Mouse (Mus musculus): ENCODE results near the gene Plekhm3. TPM values are rescaled to one million over a fixed set of nuclear protein-coding genes. Genes with fewer than 3 reads are reported as not detected.

Gene Plekhm3
- polyA plus RNA-seq, 1 experiment from 2014 or later, result 10.9 TPM

DNA sequence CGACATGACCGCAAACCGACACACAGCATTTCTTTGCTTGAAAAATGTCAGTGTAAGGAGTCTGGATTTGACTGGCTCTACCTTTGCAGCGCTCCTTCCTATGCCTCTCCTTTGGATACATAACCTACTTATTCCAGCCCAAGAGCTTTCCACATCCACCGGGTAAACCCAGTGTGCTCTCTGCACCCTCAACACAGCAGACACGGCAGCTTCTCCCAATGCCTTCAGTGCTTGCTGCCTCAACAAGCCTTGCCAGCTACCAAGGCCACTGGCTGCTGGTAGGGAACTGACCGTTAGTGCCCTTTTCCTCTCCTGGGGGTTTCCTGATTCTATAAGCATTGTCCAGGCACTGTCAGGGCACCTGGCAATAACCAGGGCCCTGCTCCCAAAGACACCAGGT lies 62.8 kb downstream of the Plekhm3 start:
- ATAC-seq (replicated peaks), result no peak
- WGBS, result 92% methylated on average over 7 of the region's 7 CpGs
- Histone ChIP-seq H3K27ac (replicated peaks) (no peak overlapping the region), H3K4me1 (no peaks in the 10 kb centered on the region), H3K9me3 (no peaks in the 10 kb centered on the region), H3K4me3 (no peak overlapping the region), H3K4me2 (replicated peaks) (no peak overlapping the region), H3K9ac (replicated peaks) (no peak overlapping the region), H3K27me3 (no peaks in the 10 kb centered on the region), H3K36me3 (no peaks in the 10 kb centered on the region)

DNA sequence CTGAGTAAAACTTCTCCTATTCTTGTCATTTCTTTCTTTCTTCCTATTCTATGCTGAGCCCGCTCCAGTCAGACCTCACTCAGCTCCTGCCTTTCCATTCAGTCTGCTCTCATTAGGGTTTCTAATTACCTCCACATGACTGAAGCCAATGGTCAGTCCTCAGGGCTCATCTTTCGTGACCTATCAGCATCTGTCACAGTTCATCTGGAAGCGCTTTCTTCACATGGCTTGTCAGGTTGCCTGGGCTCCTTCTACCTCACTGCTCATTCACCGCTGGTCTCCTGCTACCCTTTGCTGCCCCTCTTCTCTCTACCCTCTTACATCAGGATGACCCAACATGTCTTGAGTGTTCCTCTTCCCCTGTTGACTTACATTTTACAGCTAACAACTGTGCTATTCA lies 65.3 kb downstream of the Plekhm3 start:
- Histone ChIP-seq H3K4me1 (no peaks in the 10 kb centered on the region), H3K9me3 (no peaks in the 10 kb centered on the region), H3K4me2 (replicated peaks) (no peak overlapping the region), H3K27me3 (no peaks in the 10 kb centered on the region), H3K4me3 (no peak overlapping the region), H3K36me3 (no peaks in the 10 kb centered on the region), H3K27ac (replicated peaks) (no peak overlapping the region), H3K9ac (replicated peaks) (no peak overlapping the region)
- WGBS, result 45% methylated on average over 4 of the region's 4 CpGs
- no peak for ATAC-seq (replicated peaks)

DNA sequence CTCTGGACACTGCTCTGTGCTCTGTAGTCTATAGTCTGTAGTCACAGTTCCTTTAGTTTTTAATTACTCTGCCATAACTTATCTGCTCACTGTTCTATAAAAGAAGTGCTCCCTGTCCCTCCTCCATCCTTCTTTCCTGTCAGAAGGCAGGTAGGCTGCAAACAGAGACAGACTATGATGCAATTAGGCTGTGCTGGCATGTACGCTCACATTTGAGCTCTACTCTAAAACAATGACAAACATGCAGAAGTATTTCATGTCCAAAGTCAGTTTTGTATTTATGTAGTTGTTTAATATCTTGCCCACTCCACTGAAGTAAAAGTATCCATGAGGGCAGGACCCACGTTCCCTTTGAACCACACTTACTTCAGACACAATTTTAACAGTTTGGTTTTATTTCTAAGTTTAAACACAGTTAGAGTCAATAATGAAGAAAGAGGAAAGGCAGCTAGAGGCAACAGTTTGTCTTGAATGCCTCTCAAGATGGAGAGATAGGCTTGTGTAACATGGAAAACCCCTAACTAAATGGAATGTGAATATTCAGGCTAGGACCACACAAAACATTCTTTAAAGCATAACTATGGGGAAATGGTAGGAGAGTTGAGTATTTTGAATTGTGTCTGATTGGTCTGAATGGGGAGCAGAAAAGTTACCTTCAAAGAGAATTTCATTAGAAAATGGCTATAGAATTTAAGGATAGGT lies 69.0 kb downstream of the Plekhm3 start:
- H3K36me3 ChIP-seq, result no peaks in the 10 kb centered on the region
- ATAC-seq (replicated peaks), result no peak
- 95% methylated on average over 2 of the region's 2 CpGs for WGBS

DNA sequence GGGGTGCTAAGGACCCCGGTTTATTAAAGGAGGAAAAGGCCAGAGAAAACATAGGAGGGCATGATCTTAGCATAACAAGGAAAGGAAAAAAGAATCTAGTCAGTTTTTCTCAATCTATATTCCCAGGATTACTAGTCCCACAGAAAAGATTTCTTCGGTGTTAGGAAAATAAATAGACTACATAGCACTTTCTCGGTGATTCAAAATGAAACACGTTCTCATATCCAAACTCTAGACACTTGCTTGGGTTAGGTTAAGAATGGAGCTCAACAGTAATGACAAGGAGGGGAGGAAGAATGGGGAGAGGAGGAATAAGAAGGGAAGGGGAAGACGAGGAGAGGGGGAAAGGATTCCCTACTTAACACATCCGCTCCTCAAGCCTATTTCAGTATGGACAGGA lies 69.9 kb downstream of the Plekhm3 start:
- Histone ChIP-seq H3K9ac (replicated peaks) (no peak overlapping the region), H3K4me1 (no peaks in the 10 kb centered on the region), H3K4me3 (no peak overlapping the region), H3K9me3 (no peaks in the 10 kb centered on the region), H3K27ac (replicated peaks) (no peak overlapping the region), H3K36me3 (no peaks in the 10 kb centered on the region), H3K27me3 (no peaks in the 10 kb centered on the region), H3K4me2 (replicated peaks) (no peak overlapping the region)
- no peak for ATAC-seq (replicated peaks)
- WGBS, result 88% methylated on average over 6 of the region's 6 CpGs

More for the DNA sequence above, 69.0 kb downstream of the Plekhm3 start:
- Histone ChIP-seq H3K9me3 (no peaks in the 10 kb centered on the region), H3K4me2 (replicated peaks) (no peak overlapping the region), H3K9ac (replicated peaks) (no peak overlapping the region), H3K27me3 (no peaks in the 10 kb centered on the region), H3K4me1 (no peaks in the 10 kb centered on the region), H3K4me3 (no peak overlapping the region), H3K27ac (replicated peaks) (no peak overlapping the region)

DNA sequence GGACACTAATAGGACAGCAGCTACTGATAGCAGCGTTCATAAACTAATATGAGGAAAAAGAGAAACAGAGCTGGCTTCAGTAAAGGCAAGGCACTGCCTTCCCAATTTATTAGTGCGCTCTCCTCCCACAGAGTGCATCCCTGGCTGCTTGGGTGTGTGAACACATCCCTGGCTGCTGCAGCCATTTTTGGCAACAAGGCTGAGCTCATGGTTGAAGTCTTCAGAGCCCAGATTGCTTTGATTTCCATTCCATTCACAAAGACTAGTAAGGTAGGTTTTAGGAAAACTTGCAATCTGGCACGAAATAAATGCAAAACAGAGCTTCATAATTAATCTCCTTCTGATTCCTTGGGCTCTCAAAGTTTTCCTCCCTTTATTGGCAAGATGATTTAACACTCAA lies 71.3 kb downstream of the Plekhm3 start:
- H3K4me1 ChIP-seq, result no peaks in the 10 kb centered on the region
- 50% methylated on average over 3 of the region's 3 CpGs for WGBS
- H3K9ac ChIP-seq (replicated peaks), result no peak overlapping the region
- no peaks in the 10 kb centered on the region for H3K9me3 ChIP-seq
- no peak overlapping the region for H3K4me3 ChIP-seq
- no peak overlapping the region for H3K27ac ChIP-seq (replicated peaks)
- no peak overlapping the region for H3K4me2 ChIP-seq (replicated peaks)
- H3K36me3 ChIP-seq, result no peaks in the 10 kb centered on the region
- no peak for ATAC-seq (replicated peaks)
- H3K27me3 ChIP-seq, result no peaks in the 10 kb centered on the region

DNA sequence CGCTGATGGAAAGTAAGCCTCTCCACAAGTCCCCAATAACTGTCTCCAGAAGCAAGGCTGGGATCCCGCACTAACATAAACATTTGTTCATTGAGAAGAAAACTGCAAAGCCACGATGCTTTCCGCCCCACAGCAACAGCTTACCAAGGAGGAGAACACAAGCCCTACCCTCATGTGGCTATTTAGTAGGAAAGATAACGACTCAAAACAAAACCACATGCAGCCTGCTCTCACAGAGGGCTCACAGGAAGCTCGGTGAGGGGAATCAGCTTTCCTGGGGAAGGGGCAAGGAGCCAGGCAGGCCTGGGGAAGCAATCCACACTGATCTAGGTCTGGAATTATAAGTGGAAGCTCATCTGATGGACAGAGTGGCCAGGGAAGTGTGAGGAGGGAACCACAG lies 72.6 kb downstream of the Plekhm3 start:
- Histone ChIP-seq H3K9ac (replicated peaks) (no peak overlapping the region), H3K36me3 (no peaks in the 10 kb centered on the region), H3K4me1 (no peaks in the 10 kb centered on the region), H3K27me3 (no peaks in the 10 kb centered on the region), H3K9me3 (no peaks in the 10 kb centered on the region), H3K4me2 (replicated peaks) (no peak overlapping the region), H3K27ac (replicated peaks) (no peak overlapping the region), H3K4me3 (no peak overlapping the region)
- WGBS, result 38% methylated on average over 6 of the region's 6 CpGs
- ATAC-seq (replicated peaks), result no peak

DNA sequence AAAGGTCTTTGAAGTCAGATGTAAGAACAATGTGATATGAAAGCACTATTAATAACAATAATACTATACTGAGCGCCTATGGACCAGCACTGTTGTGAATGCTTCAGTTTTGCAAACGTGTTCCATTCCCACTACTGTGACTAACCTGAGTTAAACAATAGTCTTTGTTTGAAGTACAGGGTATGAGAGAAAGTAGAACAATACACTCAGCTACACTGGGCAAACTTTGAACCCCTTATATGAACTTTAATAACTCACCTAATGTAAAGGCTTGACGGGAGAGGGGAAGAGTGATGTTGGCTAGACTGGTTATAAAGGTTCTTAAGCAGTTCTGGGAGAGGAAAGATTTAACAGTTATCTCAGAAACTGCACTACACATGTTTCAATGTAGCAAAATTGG lies 76.0 kb downstream of the Plekhm3 start:
- Histone ChIP-seq H3K4me1 (no peaks in the 10 kb centered on the region), H3K9ac (replicated peaks) (no peak overlapping the region), H3K27ac (replicated peaks) (no peak overlapping the region), H3K9me3 (no peaks in the 10 kb centered on the region), H3K4me2 (replicated peaks) (no peak overlapping the region), H3K36me3 (no peaks in the 10 kb centered on the region), H3K4me3 (no peak overlapping the region), H3K27me3 (no peaks in the 10 kb centered on the region)
- WGBS, result 79% methylated on average over 3 of the region's 3 CpGs
- no peak for ATAC-seq (replicated peaks)

DNA sequence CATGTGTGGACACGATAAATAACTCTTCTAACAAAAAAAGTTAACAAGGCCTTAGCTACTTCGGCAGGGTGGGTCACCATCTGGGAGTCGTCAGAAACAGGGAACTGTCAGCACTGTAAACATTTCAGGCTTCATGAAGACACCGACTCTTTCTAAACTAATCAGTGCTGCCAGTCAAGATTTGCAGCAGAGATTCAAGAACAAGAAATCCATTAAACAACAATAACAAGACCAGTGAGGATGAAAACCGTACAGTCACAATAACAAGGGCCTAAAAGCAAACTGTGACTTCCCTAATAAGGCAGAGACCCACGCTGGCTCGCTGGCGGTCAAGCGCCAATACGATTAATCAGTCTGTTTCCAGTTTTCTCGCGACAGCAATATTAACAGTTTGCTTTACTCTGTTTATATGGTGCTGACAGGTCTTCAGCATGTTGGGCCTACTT lies 77.8 kb downstream of the Plekhm3 start:
- Histone ChIP-seq H3K4me3 (no peak overlapping the region), H3K27ac (replicated peaks) (no peak overlapping the region), H3K36me3 (no peaks in the 10 kb centered on the region), H3K4me2 (replicated peaks) (no peak overlapping the region), H3K9ac (replicated peaks) (no peak overlapping the region), H3K4me1 (no peaks in the 10 kb centered on the region), H3K9me3 (no peaks in the 10 kb centered on the region), H3K27me3 (no peaks in the 10 kb centered on the region)
- WGBS, result 52% methylated on average over 12 of the region's 12 CpGs
- ATAC-seq (replicated peaks), result no peak

DNA sequence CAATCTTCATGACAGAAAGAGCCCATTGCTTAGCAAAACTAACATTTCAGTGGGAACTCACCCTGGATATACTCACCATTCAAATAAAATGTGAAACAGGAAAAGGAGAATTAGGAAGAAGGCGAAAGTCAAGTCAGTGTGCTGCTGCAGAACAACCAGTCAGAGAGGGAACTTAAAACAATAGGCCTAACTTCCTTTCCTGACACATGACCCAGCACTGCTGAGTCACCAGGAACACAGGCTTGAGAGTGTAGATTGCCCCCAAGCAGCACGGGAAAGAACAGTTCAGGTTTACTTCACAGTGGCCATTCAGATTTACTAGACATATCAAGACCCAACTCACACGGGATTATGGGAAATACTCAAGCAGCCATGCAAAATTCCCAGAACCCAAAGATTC lies 80.3 kb downstream of the Plekhm3 start:
- H3K27ac ChIP-seq (replicated peaks), result no peak overlapping the region
- no peaks in the 10 kb centered on the region for H3K36me3 ChIP-seq
- WGBS, result 84% methylated on average over 3 of the region's 3 CpGs
- H3K4me3 ChIP-seq, result no peak overlapping the region
- no peaks in the 10 kb centered on the region for H3K27me3 ChIP-seq
- H3K4me1 ChIP-seq, result no peaks in the 10 kb centered on the region
- ATAC-seq (replicated peaks), result no peak
- H3K4me2 ChIP-seq (replicated peaks), result no peak overlapping the region
- no peak overlapping the region for H3K9ac ChIP-seq (replicated peaks)
- H3K9me3 ChIP-seq, result no peaks in the 10 kb centered on the region

DNA sequence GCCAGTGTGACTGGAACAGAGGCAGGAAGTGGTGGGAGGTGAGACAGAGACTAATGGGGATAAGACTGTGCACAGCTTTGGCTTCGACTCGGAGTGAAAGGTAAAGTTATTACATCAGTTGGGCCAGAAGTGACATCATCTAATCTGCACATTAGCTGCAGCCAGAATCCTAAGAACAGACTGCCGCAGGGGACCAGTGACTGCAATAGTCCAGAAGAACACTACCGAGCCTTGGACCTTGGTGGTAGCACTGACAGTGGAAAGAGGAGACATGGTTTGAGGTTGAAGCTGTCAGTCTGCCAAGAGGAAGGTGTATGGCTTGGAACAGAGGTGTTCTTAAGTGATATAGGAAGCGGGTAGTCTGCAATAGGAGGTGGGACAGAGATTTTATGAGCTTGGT lies 80.9 kb downstream of the Plekhm3 start:
- no peaks in the 10 kb centered on the region for H3K27me3 ChIP-seq
- no peaks in the 10 kb centered on the region for H3K36me3 ChIP-seq
- H3K27ac ChIP-seq (replicated peaks), result no peak overlapping the region
- no peak for ATAC-seq (replicated peaks)
- no peak overlapping the region for H3K9ac ChIP-seq (replicated peaks)
- WGBS, result 85% methylated on average over 5 of the region's 5 CpGs
- no peak overlapping the region for H3K4me2 ChIP-seq (replicated peaks)
- H3K4me1 ChIP-seq, result no peaks in the 10 kb centered on the region
- H3K4me3 ChIP-seq, result no peak overlapping the region
- no peaks in the 10 kb centered on the region for H3K9me3 ChIP-seq

DNA sequence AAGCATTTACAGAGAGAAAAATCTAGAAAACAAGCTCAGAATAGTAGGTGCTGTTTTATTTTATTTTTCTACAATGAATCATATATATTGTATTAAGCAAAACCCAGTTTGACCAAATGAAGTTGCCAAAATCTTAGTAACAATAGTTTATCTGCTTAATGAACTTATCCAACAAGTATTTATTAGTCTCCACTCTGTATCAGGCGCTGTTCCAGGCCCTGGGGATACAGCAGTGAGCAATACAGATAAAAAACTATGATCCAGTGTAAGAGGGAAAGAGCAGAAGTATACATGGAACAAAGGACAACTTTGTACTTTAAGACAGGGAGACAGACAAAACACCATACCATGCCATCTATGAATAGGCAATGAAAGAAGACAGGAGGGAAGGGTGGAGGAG lies 81.5 kb downstream of the Plekhm3 start:
- Histone ChIP-seq H3K4me3 (no peak overlapping the region), H3K27me3 (no peaks in the 10 kb centered on the region), H3K9ac (replicated peaks) (no peak overlapping the region), H3K9me3 (no peaks in the 10 kb centered on the region), H3K4me1 (no peaks in the 10 kb centered on the region), H3K36me3 (no peaks in the 10 kb centered on the region), H3K27ac (replicated peaks) (no peak overlapping the region), H3K4me2 (replicated peaks) (no peak overlapping the region)
- WGBS, result 87% methylated on average over 1 of the region's 1 CpGs
- ATAC-seq (replicated peaks), result no peak

DNA sequence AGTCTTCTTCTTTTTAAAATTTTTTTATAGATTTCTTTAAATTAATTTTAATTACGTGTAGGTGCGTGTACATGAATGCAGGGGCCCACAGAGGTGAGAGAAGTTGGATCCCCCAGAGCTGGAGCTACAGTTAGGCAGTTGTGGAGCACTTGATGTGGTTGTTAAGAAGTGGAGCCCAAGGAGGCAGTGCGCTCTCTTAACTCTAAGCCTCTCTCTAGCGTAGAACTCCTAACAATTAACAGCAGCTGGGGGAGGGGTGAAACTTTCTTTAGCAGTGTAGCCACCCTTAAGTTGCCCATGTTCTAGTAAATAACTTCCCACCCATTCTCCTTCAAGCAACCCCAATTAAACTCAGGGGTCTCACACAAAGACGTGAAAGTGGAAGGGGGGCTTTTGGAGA lies 84.7 kb downstream of the Plekhm3 start:
- no peak for ATAC-seq (replicated peaks)
- Histone ChIP-seq H3K27ac (replicated peaks) (no peak overlapping the region), H3K4me2 (replicated peaks) (no peak overlapping the region), H3K4me3 (no peak overlapping the region), H3K9me3 (no peaks in the 10 kb centered on the region), H3K9ac (replicated peaks) (no peak overlapping the region), H3K4me1 (no peaks in the 10 kb centered on the region), H3K36me3 (no peaks in the 10 kb centered on the region), H3K27me3 (no peaks in the 10 kb centered on the region)
- 56% methylated on average over 5 of the region's 5 CpGs for WGBS

DNA sequence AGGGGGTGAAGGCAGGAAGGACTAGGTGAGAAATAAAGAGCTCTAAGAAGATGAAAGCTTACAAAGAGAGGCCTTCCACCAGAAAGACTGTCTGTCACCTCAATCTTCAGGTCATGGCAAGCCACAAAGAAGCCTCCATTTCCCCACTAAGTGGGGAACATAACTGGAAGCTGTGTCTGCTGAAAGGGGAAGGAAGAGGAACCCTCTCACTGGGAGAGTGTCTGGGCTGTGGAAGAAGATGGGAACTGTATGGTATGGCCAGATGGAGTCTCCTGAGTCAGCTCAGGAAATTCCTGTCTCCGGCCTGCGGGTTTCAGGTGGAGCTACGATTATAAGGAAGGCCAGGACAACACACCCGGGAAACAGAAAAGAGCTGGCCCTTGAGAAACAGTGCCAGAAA lies 88.9 kb downstream of the Plekhm3 start:
- Histone ChIP-seq H3K9me3 (no peaks in the 10 kb centered on the region), H3K4me1 (no peaks in the 10 kb centered on the region), H3K27ac (replicated peaks) (no peak overlapping the region), H3K36me3 (no peaks in the 10 kb centered on the region), H3K9ac (replicated peaks) (no peak overlapping the region), H3K4me2 (replicated peaks) (no peak overlapping the region), H3K27me3 (no peaks in the 10 kb centered on the region), H3K4me3 (no peak overlapping the region)
- no peak for ATAC-seq (replicated peaks)
- 73% methylated on average over 4 of the region's 4 CpGs for WGBS

Data from forebrain, embryonic 15.5 days (tissue).